35 mouse cellular contexts compared by ENCODE assay signal in the genomic region with DNA sequence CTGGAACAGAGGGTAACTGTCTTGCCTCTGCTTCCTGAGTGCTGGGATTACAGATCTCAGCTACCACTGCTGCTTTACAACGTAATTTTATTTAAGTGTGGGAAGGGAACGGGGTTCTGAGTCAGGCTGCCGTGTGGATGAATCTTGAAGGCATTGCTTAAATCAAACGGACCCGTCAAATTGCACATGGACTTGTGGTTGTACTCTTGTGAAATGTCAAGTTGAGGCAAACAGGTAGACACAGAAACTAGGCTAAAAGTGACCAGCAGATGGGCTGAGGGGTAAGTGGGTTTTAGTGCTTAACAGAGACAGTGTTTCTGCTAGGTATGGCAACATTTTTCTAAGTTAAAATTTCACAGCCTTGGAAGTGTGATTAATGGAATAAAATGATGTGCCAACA. TPM values are rescaled to one million over a fixed set of nuclear protein-coding genes. Genes with fewer than 3 reads are reported as not detected.
"Had no signal": no experiment of that assay in that cellular context is flagged by ENCODE, and none has a peak within 500 bp of the region (broad histone marks: within the 10 kb centered on the region; RNA-seq: fewer than 3 reads in every experiment).

No protein-coding gene starts in this region.

- H3K9ac ChIP-seq: embryonic facial prominence, embryonic 12.5 days; embryonic facial prominence, embryonic 13.5 days; embryonic facial prominence, embryonic 15.5 days; forebrain, embryonic 12.5 days; forebrain, embryonic 13.5 days; forebrain, embryonic 15.5 days; forebrain, postnatal 0 days had no signal

- H3K4me3 ChIP-seq: embryonic facial prominence, embryonic 10.5 days; embryonic facial prominence, embryonic 12.5 days; embryonic facial prominence, embryonic 13.5 days; embryonic facial prominence, embryonic 15.5 days; erythroblast, embryonic 14.5 days; forebrain, embryonic 10.5 days; forebrain, embryonic 12.5 days; forebrain, embryonic 13.5 days; forebrain, embryonic 15.5 days; gastrocnemius, adult 2 months; heart, adult 2 months had no signal

- DNase-seq: cerebellum, adult 8-10 months; cerebellum, adult 9-10 months; cerebellum, adult 9-11 months; cerebellum, postnatal 10 days; cerebellum, postnatal 14 days; cerebellum, postnatal 25 days; cerebellum, postnatal 36 days; embryo, embryonic 11 days; forebrain, postnatal 0 days; gastrocnemius, adult 2 months; gastrocnemius, postnatal 10 days; gastrocnemius, postnatal 14 days; gastrocnemius, postnatal 25 days; heart, adult 11 months; heart, adult 18-20 months; heart, adult 2 months had no signal

- H3K36me3 ChIP-seq: embryonic facial prominence, embryonic 10.5 days; embryonic facial prominence, embryonic 12.5 days; embryonic facial prominence, embryonic 13.5 days; embryonic facial prominence, embryonic 15.5 days; forebrain, embryonic 10.5 days; forebrain, embryonic 12.5 days; forebrain, embryonic 15.5 days had no signal

- ATAC-seq: forebrain, embryonic 13.5 days; forebrain, embryonic 14.5 days; forebrain, embryonic 15.5 days; forebrain, embryonic 16.5 days; forebrain, postnatal 0 days had no signal

- H3K27ac ChIP-seq: embryonic facial prominence, embryonic 10.5 days; embryonic facial prominence, embryonic 12.5 days; embryonic facial prominence, embryonic 13.5 days; embryonic facial prominence, embryonic 15.5 days; forebrain, embryonic 10.5 days; forebrain, embryonic 12.5 days; forebrain, embryonic 13.5 days; forebrain, embryonic 15.5 days; gastrocnemius, adult 2 months; heart, adult 2 months had no signal

- H3K4me2 ChIP-seq: embryonic facial prominence, embryonic 12.5 days; embryonic facial prominence, embryonic 13.5 days; embryonic facial prominence, embryonic 15.5 days; forebrain, embryonic 12.5 days; forebrain, embryonic 13.5 days; forebrain, embryonic 15.5 days had no signal

- H3K27me3 ChIP-seq: embryonic facial prominence, embryonic 15.5 days; forebrain, embryonic 15.5 days had no signal

- H3K4me1 ChIP-seq: embryonic facial prominence, embryonic 10.5 days; embryonic facial prominence, embryonic 12.5 days; embryonic facial prominence, embryonic 13.5 days; forebrain, embryonic 13.5 days; forebrain, embryonic 15.5 days had no signal

- H3K9me3 ChIP-seq: embryonic facial prominence, embryonic 10.5 days; embryonic facial prominence, embryonic 12.5 days; embryonic facial prominence, embryonic 13.5 days; embryonic facial prominence, embryonic 15.5 days; forebrain, embryonic 10.5 days; forebrain, embryonic 12.5 days; forebrain, embryonic 13.5 days; forebrain, embryonic 15.5 days had no signal

RNA-seq across cellular contexts. Expression of a gene that starts 7.0 kb away (rescaled TPM):
- total RNA-seq: gastrocnemius, adult 18-20 months; gastrocnemius, adult 2 months; gastrocnemius, adult 8-10 months; gastrocnemius, postnatal 10 days; gastrocnemius, postnatal 14 days; gastrocnemius, postnatal 25 days; gastrocnemius, postnatal 4 days; heart, adult 2 months had no signal
- polyA plus RNA-seq: erythroblast, embryonic 14.5 days; forebrain, embryonic 13.5 days; forebrain, embryonic 14.5 days; forebrain, embryonic 15.5 days; forebrain, embryonic 16.5 days had no signal

RNA-seq across cellular contexts. Expression of a gene that starts 16.2 kb away (rescaled TPM):
- total RNA-seq: common myeloid progenitor, adult 5-6 weeks; forebrain, postnatal 0 days; gastrocnemius, adult 18-20 months; gastrocnemius, adult 2 months; gastrocnemius, adult 8-10 months; gastrocnemius, postnatal 10 days; gastrocnemius, postnatal 14 days; gastrocnemius, postnatal 25 days; gastrocnemius, postnatal 4 days; heart, adult 18-20 months; heart, adult 2 months; heart, adult 8-10 months had no signal
- polyA plus RNA-seq: cortical plate, adult 2 months; embryonic facial prominence, embryonic 10.5 days; embryonic facial prominence, embryonic 12.5 days; erythroblast, embryonic 14.5 days; forebrain, embryonic 10.5 days; forebrain, embryonic 11.5 days; forebrain, embryonic 12.5 days; forebrain, embryonic 13.5 days; forebrain, embryonic 14.5 days; forebrain, embryonic 15.5 days; forebrain, embryonic 16.5 days; forebrain, postnatal 0 days; frontal cortex, adult 2 months had no signal

RNA-seq across cellular contexts. Expression of a gene that starts 20.3 kb away (rescaled TPM):
- total RNA-seq: common myeloid progenitor, adult 5-6 weeks; gastrocnemius, adult 18-20 months; gastrocnemius, adult 2 months; gastrocnemius, adult 8-10 months had no signal
- polyA plus RNA-seq: cortical plate, adult 2 months; erythroblast, embryonic 14.5 days; forebrain, embryonic 12.5 days; forebrain, embryonic 13.5 days; forebrain, embryonic 15.5 days had no signal

RNA-seq across cellular contexts. Expression of a gene that starts 23.8 kb away (rescaled TPM):
- total RNA-seq: common myeloid progenitor, adult 5-6 weeks had no signal
- polyA plus RNA-seq: erythroblast, embryonic 14.5 days had no signal
